Mouse (Mus musculus) myocyte (in vitro differentiated cells): ENCODE measurements around the gene Kctd11.

Experiments
- POLR2A ChIP-seq: IDR thresholded peaks from one replicate; pipeline ENCODE4 v1.6.1; 2011; ENCODE audit warnings: low read depth, mild to moderate bottlenecking, control low read depth, moderate library complexity; ENCODE audit not compliant: insufficient read length
- POLR2AphosphoS2 ChIP-seq: IDR thresholded peaks from one replicate; pipeline ENCODE4 v1.6.1; 2011; ENCODE audit warnings: low read depth, control low read depth; ENCODE audit not compliant: insufficient read length
- USF1 ChIP-seq: IDR thresholded peaks from one replicate; pipeline ENCODE4 v1.6.1; 2011; ENCODE audit warnings: low read depth, mild to moderate bottlenecking, control low read depth, moderate library complexity

DNA sequence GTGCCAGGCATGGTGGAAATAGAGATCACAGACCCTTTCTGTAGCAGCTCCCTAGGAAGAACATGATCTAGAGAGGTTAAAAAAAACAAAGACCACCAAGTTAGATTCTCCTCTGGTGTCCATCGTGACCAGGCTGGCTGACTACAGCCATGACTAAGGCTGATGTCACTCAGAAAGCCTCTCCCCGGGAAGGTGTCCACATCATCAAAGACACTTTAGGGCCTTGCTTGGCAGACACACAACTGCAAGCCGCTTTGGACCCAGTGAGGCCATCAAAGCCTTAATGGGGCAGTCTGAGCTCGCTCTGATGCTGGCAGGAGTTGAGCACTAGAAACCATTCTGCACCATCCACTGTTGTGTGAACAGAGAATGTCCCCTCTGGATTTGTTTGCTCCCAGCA lies 8.8 kb downstream of the Kctd11 start:
- TF ChIP-seq POLR2AphosphoS2 (no peak), POLR2A (no peak), USF1 (no peak)
